Mouse (Mus musculus): ENCODE results near the gene Etl4. TPM values are rescaled to one million over a fixed set of nuclear protein-coding genes. Genes with fewer than 3 reads are reported as not detected.

The Etl4 gene
- polyA plus RNA-seq, 2 experiments: 2.2 to 2.3 TPM

DNA sequence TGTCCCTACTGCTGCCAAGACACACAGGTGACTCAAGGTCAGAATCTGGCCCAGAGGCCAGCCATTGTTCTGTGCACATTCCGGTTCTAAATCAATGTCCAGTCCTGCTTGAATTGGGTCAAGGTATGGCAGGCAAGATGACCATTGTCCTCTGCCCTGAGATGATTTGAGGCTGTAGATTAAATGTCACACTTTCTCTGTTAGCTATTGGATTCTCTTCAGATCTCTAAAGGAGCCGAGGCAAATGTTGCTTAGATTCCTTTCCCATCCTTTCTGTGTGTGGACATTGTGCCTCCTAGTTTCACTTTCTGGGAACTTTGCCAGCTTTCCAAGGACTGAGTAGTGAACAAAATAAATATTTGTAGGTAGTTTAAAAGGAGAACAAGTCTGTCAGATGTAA lies 608.9 kb downstream of the Etl4 start:
- no peak overlapping the region for H3K4me3 ChIP-seq (ENCODE audit: insufficient read depth in 1 of 2, low read depth in 2 of 2, low read length in 2 of 2)
- H3K9ac ChIP-seq (replicated peaks): no peak overlapping the region
- 53% methylated on average over 2 of the region's 2 CpGs for WGBS (ENCODE audit: insufficient replicate concordance)
- H3K27me3 ChIP-seq (ENCODE audit: control insufficient read depth, insufficient read depth, low read length): no peaks in the 10 kb centered on the region; the same call in 1 of the 2 replicates
- no peak overlapping the region for H3K4me2 ChIP-seq (ENCODE audit: low read depth)
- no peaks in the 10 kb centered on the region; a peak in 1 of 4 replicates for H3K4me1 ChIP-seq (replicated peaks; ENCODE audit: control insufficient read depth in 2 of 2, insufficient read depth in 2 of 2, low read length in 1 of 2)
- no peak overlapping the region for H3K27ac ChIP-seq
- no peaks in the 10 kb centered on the region for H3K9me3 ChIP-seq (ENCODE audit: control insufficient read depth, low read length)
- H3K36me3 ChIP-seq (replicated peaks; ENCODE audit: control insufficient read depth, insufficient read depth, low read depth): no peaks in the 10 kb centered on the region
- no peak for DNase-seq (ENCODE audit: low read depth in 3 of 3, low spot score in 3 of 3)
- no peak for TF ChIP-seq CTCF (IDR thresholded peaks at IDR 0.05; ENCODE audit: low read depth)
- TF ChIP-seq EP300 (IDR thresholded peaks at IDR 0.05; ENCODE audit: low read depth): no peak
- no peak for ATAC-seq (ENCODE audit: insufficient read depth)

DNA sequence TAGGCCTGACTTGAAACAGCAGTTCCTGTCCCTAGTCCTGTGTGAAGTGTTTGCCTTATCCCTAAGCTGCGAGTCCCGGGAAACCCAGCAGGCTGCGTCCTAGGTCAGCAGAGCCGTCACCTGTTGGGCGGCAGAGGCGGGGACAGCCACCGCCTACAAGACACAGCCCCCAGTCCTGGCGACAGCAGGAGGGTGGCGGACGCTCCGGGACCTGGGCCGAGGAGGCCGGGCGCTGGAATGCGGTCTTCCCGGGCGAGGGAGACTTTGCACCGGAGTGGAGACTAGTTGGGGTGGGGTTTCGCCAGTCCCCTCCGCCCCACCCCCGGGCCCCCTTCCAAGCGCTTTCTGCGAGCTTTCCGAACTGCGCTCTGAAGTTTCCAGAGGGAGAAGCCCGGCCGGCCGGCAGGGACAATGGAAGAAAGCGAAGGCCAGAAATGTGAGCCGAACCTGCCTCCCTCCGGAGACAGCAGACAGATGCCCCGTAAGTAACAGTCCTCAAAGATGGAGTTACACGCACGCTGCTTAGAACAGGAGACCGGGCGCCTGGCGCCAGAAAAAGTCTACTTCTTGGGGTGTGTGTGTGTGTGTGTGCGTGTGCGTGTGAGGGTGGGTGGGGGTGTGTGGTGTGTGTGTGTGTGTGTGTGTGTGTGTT lies 610.0 kb downstream of the Etl4 start:
- Histone ChIP-seq H3K9me3 (ENCODE audit: control insufficient read depth, low read length) (no peaks in the 10 kb centered on the region), H3K36me3 (replicated peaks; ENCODE audit: control insufficient read depth, insufficient read depth, low read depth) (no peaks in the 10 kb centered on the region), H3K4me2 (ENCODE audit: low read depth) (peak overlapping the region; percentile 38), H3K4me1 (replicated peaks; ENCODE audit: control insufficient read depth in 2 of 2, insufficient read depth in 2 of 2, low read length in 1 of 2) (no peaks in the 10 kb centered on the region; a peak in 1 of 4 replicates), H3K27ac (no peak overlapping the region), H3K4me3 (ENCODE audit: insufficient read depth in 1 of 2, low read depth in 2 of 2, low read length in 2 of 2) (peak overlapping the region; percentile 44 to 62), H3K9ac (replicated peaks) (no peak overlapping the region), H3K27me3 (ENCODE audit: control insufficient read depth, insufficient read depth, low read length) (no peaks in the 10 kb centered on the region; the same call in 1 of the 2 replicates)
- DNase-seq (ENCODE audit: low read depth in 3 of 3, low spot score in 3 of 3) (no peak), ATAC-seq (ENCODE audit: insufficient read depth) (peak; percentile 73)
- TF ChIP-seq CTCF (IDR thresholded peaks at IDR 0.05; ENCODE audit: low read depth) (peak; percentile 30; the same call in 1 of the 2 replicates), EP300 (IDR thresholded peaks at IDR 0.05; ENCODE audit: low read depth) (no peak)
- WGBS (ENCODE audit: insufficient replicate concordance): 1% methylated on average over 39 of the region's 39 CpGs

DNA sequence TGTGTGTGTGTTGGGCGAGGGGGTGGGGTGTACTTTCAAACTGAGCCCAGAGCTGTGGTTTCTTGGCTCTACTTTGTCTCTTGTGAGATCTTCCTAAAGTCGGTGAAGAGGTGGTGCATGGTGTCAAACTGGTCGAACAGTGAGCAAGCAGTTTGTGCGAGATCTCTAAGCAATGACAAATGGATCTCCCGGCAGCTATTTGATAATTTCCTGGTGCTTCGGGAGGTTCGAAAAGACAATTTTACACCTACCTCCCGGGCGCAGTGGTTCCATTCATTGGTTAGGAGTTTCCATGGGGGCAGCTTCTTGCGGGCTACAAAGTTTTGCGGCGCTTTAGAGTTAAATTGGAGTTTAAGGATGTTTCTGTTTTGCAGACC lies 610.5 kb downstream of the Etl4 start:
- H3K27me3 ChIP-seq (ENCODE audit: control insufficient read depth, insufficient read depth, low read length): no peaks in the 10 kb centered on the region; the same call in 1 of the 2 replicates
- peak overlapping the region; percentile 44 to 62 for H3K4me3 ChIP-seq (ENCODE audit: insufficient read depth in 1 of 2, low read depth in 2 of 2, low read length in 2 of 2)
- no peaks in the 10 kb centered on the region for H3K9me3 ChIP-seq (ENCODE audit: control insufficient read depth, low read length)
- no peaks in the 10 kb centered on the region; a peak in 1 of 4 replicates for H3K4me1 ChIP-seq (replicated peaks; ENCODE audit: control insufficient read depth in 2 of 2, insufficient read depth in 2 of 2, low read length in 1 of 2)
- no peaks in the 10 kb centered on the region for H3K36me3 ChIP-seq (replicated peaks; ENCODE audit: control insufficient read depth, insufficient read depth, low read depth)
- WGBS (ENCODE audit: insufficient replicate concordance): 0% methylated on average over 12 of the region's 12 CpGs
- TF ChIP-seq CTCF (IDR thresholded peaks at IDR 0.05; ENCODE audit: low read depth) (no peak), EP300 (IDR thresholded peaks at IDR 0.05; ENCODE audit: low read depth) (no peak)
- H3K27ac ChIP-seq: no peak overlapping the region
- H3K4me2 ChIP-seq (ENCODE audit: low read depth): peak overlapping the region; percentile 38
- no peak for DNase-seq (ENCODE audit: low read depth in 3 of 3, low spot score in 3 of 3)
- no peak for ATAC-seq (ENCODE audit: insufficient read depth)
- no peak overlapping the region for H3K9ac ChIP-seq (replicated peaks)

DNA sequence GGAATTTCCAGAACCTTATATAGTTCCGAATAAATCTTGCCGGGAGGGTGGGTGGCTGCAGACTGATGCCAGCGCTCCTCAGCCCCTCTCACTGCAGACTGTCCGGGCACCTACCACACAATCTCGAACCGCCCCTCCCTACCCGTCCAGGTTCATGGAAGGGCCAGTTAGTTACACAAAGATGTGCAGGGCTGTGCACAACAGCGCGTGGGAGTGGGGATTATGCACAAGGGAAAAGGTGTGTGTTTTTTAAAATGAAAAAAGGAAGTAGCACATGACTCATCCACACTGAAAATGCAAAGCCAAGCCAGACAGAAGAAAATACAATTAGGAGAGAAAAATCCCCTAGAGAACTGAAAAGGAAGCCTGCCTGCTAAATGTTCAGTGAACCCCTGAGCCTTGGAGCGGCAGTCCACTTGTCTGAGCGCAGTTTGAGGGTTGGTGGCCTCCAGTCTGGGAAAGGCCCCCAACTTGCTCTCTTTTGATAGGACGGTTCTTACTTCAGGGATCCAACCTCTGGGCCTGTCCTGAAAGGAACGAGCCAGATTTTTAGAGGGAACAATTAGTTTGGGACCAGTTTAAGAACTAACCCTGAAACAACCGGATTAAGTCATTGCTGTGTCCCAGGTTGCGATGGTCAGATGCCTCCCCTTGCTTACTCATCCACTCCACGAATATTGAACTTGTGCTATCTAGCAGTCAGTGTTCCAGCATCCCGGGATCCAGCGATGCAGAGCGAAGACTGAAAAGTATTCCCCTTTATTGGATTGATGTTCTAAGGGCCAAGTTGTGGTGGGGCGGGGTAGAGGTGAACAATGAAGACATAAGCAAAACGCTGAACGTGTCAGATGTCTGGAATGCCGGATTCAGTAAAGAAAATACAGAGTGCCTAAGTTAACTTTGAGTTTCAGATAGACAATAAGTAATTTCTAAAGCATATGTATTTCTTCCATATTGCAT lies 611.3 kb downstream of the Etl4 start:
- H3K36me3 ChIP-seq (replicated peaks; ENCODE audit: control insufficient read depth, insufficient read depth, low read depth): no peaks in the 10 kb centered on the region
- H3K9me3 ChIP-seq (ENCODE audit: control insufficient read depth, low read length): no peaks in the 10 kb centered on the region
- no peak for DNase-seq (ENCODE audit: low read depth in 3 of 3, low spot score in 3 of 3)
- H3K4me3 ChIP-seq (ENCODE audit: insufficient read depth in 1 of 2, low read depth in 2 of 2, low read length in 2 of 2): peak overlapping the region; percentile 44 to 54
- no peaks in the 10 kb centered on the region; the same call in 1 of the 2 replicates for H3K27me3 ChIP-seq (ENCODE audit: control insufficient read depth, insufficient read depth, low read length)
- H3K4me2 ChIP-seq (ENCODE audit: low read depth): peak overlapping the region; percentile 38
- 34% methylated on average over 23 of the region's 23 CpGs for WGBS (ENCODE audit: insufficient replicate concordance)
- ATAC-seq (ENCODE audit: insufficient read depth): no peak
- TF ChIP-seq CTCF (IDR thresholded peaks at IDR 0.05; ENCODE audit: low read depth) (no peak), EP300 (IDR thresholded peaks at IDR 0.05; ENCODE audit: low read depth) (no peak)
- no peak overlapping the region for H3K9ac ChIP-seq (replicated peaks)
- no peaks in the 10 kb centered on the region; a peak in 1 of 4 replicates for H3K4me1 ChIP-seq (replicated peaks; ENCODE audit: control insufficient read depth in 2 of 2, insufficient read depth in 2 of 2, low read length in 1 of 2)
- H3K27ac ChIP-seq: no peak overlapping the region

All from liver, embryonic 14.5 days (tissue).